Mouse (Mus musculus): ENCODE measurements around the gene Igfbp6. TPM values are rescaled to one million over a fixed set of nuclear protein-coding genes. Genes with fewer than 3 reads are reported as not detected.

Gene Igfbp6
- total RNA-seq, 2 experiments from 2014 or later, result not detected

GRCm38 (mm10) chr15:102195373-102195772 lies 51.2 kb downstream of the Igfbp6 start:
- no peak for ATAC-seq (replicated peaks; ENCODE audit: low FRiP score, poor library complexity, severe bottlenecking)

- ATAC-seq (replicated peaks; ENCODE audit: low FRiP score, poor library complexity, severe bottlenecking), result no peak
Measured at GRCm38 (mm10) chr15:102198841-102199240, 54.7 kb downstream of the Igfbp6 start.

Other genes with a start within 250 kb of the Igfbp6 start
- gene Krt4, start 219.6 kb upstream of the Igfbp6 start, total RNA-seq (2015; ENCODE audit: low replicate concordance), result not detected in 2 replicates
- gene Krt4, start 219.6 kb upstream of the Igfbp6 start, total RNA-seq (2017; ENCODE audit: low replicate concordance), result not detected in 2 replicates
- not detected in 2 replicates for gene Krt79, start 204.0 kb upstream of the Igfbp6 start, total RNA-seq (2015; ENCODE audit: low replicate concordance)
- gene Krt79, start 204.0 kb upstream of the Igfbp6 start, total RNA-seq (2017; ENCODE audit: low replicate concordance), result not detected in 2 replicates
- not detected in 2 replicates for gene Krt78, start 190.1 kb upstream of the Igfbp6 start, total RNA-seq (2015; ENCODE audit: low replicate concordance)
- not detected in 2 replicates for gene Krt78, start 190.1 kb upstream of the Igfbp6 start, total RNA-seq (2017; ENCODE audit: low replicate concordance)
- not detected in 2 replicates for gene Krt8, start 139.9 kb upstream of the Igfbp6 start, total RNA-seq (2015; ENCODE audit: low replicate concordance)
- gene Krt8, start 139.9 kb upstream of the Igfbp6 start, total RNA-seq (2017; ENCODE audit: low replicate concordance), result not detected in 2 replicates
- gene Krt18, start 116.2 kb upstream of the Igfbp6 start, total RNA-seq (2015; ENCODE audit: low replicate concordance), result 1.7 TPM in 1 of 2 replicates, not detected in the other
- 0.26 TPM in 1 of 2 replicates, not detected in the other for gene Krt18, start 116.2 kb upstream of the Igfbp6 start, total RNA-seq (2017; ENCODE audit: low replicate concordance)
- 34.2 and 49.9 TPM in 2 replicates for gene Eif4b, start 70.6 kb upstream of the Igfbp6 start, total RNA-seq (2015; ENCODE audit: low replicate concordance)
- gene Eif4b, start 70.6 kb upstream of the Igfbp6 start, total RNA-seq (2017; ENCODE audit: low replicate concordance), result 89.8 and 92.8 TPM in 2 replicates
- gene Tns2, start 43.9 kb upstream of the Igfbp6 start, total RNA-seq (2015; ENCODE audit: low replicate concordance), result 0.36 TPM in 1 of 2 replicates, not detected in the other
- gene Tns2, start 43.9 kb upstream of the Igfbp6 start, total RNA-seq (2017; ENCODE audit: low replicate concordance), result not detected in 2 replicates
- gene Spryd3, start 8.1 kb upstream of the Igfbp6 start, total RNA-seq (2015; ENCODE audit: low replicate concordance), result 2.5 and 5.4 TPM in 2 replicates
- 2.3 and 16.0 TPM in 2 replicates for gene Spryd3, start 8.1 kb upstream of the Igfbp6 start, total RNA-seq (2017; ENCODE audit: low replicate concordance)
- gene Soat2, start 6.2 kb downstream of the Igfbp6 start, total RNA-seq (2015; ENCODE audit: low replicate concordance), result 1.1 and 5.0 TPM in 2 replicates
- gene Soat2, start 6.2 kb downstream of the Igfbp6 start, total RNA-seq (2017; ENCODE audit: low replicate concordance), result 1.0 and 1.7 TPM in 2 replicates
- gene Zfp740, start 58.9 kb downstream of the Igfbp6 start, total RNA-seq (2015; ENCODE audit: low replicate concordance), result 25.2 and 33.5 TPM in 2 replicates
- gene Zfp740, start 58.9 kb downstream of the Igfbp6 start, total RNA-seq (2017; ENCODE audit: low replicate concordance), result 30.5 and 52.6 TPM in 2 replicates
- 8.3 and 23.9 TPM in 2 replicates for gene Csad, start 60.4 kb downstream of the Igfbp6 start, total RNA-seq (2015; ENCODE audit: low replicate concordance)
- 6.3 and 27.2 TPM in 2 replicates for gene Csad, start 60.4 kb downstream of the Igfbp6 start, total RNA-seq (2017; ENCODE audit: low replicate concordance)
- gene Itgb7, start 87.6 kb downstream of the Igfbp6 start, total RNA-seq (2015; ENCODE audit: low replicate concordance), result 26.0 and 32.1 TPM in 2 replicates
- gene Itgb7, start 87.6 kb downstream of the Igfbp6 start, total RNA-seq (2017; ENCODE audit: low replicate concordance), result 21.8 and 32.8 TPM in 2 replicates
- 4.6 and 9.4 TPM in 2 replicates for gene Rarg, start 113.2 kb downstream of the Igfbp6 start, total RNA-seq (2015; ENCODE audit: low replicate concordance)
- 2.6 and 3.6 TPM in 2 replicates for gene Rarg, start 113.2 kb downstream of the Igfbp6 start, total RNA-seq (2017; ENCODE audit: low replicate concordance)
- not detected in 2 replicates for gene Gm9918, start 126.2 kb downstream of the Igfbp6 start, total RNA-seq (2015; ENCODE audit: low replicate concordance)
- not detected in 2 replicates for gene Gm9918, start 126.2 kb downstream of the Igfbp6 start, total RNA-seq (2017; ENCODE audit: low replicate concordance)
- gene Mfsd5, start 135.1 kb downstream of the Igfbp6 start, total RNA-seq (2015; ENCODE audit: low replicate concordance), result 8.8 and 19.1 TPM in 2 replicates
- 3.1 and 5.1 TPM in 2 replicates for gene Mfsd5, start 135.1 kb downstream of the Igfbp6 start, total RNA-seq (2017; ENCODE audit: low replicate concordance)
- 145 and 158 TPM in 2 replicates for gene Espl1, start 151.9 kb downstream of the Igfbp6 start, total RNA-seq (2015; ENCODE audit: low replicate concordance)
- 127 and 176 TPM in 2 replicates for gene Espl1, start 151.9 kb downstream of the Igfbp6 start, total RNA-seq (2017; ENCODE audit: low replicate concordance)
- 121 and 130 TPM in 2 replicates for gene Pfdn5, start 181.8 kb downstream of the Igfbp6 start, total RNA-seq (2015; ENCODE audit: low replicate concordance)
- 68.3 and 116 TPM in 2 replicates for gene Pfdn5, start 181.8 kb downstream of the Igfbp6 start, total RNA-seq (2017; ENCODE audit: low replicate concordance)
- 27.8 and 39.0 TPM in 2 replicates for gene Myg1, start 187.3 kb downstream of the Igfbp6 start, total RNA-seq (2015; ENCODE audit: low replicate concordance)
- 16.2 and 29.7 TPM in 2 replicates for gene Myg1, start 187.3 kb downstream of the Igfbp6 start, total RNA-seq (2017; ENCODE audit: low replicate concordance)
- gene Aaas, start 206.4 kb downstream of the Igfbp6 start, total RNA-seq (2015; ENCODE audit: low replicate concordance), result 41.9 and 51.5 TPM in 2 replicates
- gene Aaas, start 206.4 kb downstream of the Igfbp6 start, total RNA-seq (2017; ENCODE audit: low replicate concordance), result 18.2 and 49.8 TPM in 2 replicates
- gene Sp7, start 222.8 kb downstream of the Igfbp6 start, total RNA-seq (2015; ENCODE audit: low replicate concordance), result not detected in 2 replicates
- gene Sp7, start 222.8 kb downstream of the Igfbp6 start, total RNA-seq (2017; ENCODE audit: low replicate concordance), result not detected in 2 replicates

Measured in erythroid progenitor cell, adult 5-6 weeks (primary cell).